Mouse (Mus musculus) olfactory bulb, adult 2 months (tissue): Measurements from ENCODE around the gene Sox5.

Source experiments
- CTCF ChIP-seq: fragments of 200-500 bp; IDR thresholded peaks from 2 replicates; pipeline ENCODE4 v1.5.1; 2012; ENCODE audit warnings: low read depth, mild to moderate bottlenecking, low read length, moderate library complexity; ENCODE audit not compliant: insufficient read depth
- POLR2A ChIP-seq: fragments of 200-500 bp; IDR thresholded peaks from 2 replicates; pipeline ENCODE4 v1.6.1; 2012; ENCODE audit warnings: mild to moderate bottlenecking, low read depth, low read length, moderate library complexity; ENCODE audit not compliant: insufficient read depth

GRCm38 (mm10) chr6:143967724-143968400 lies 813.9 kb downstream of the Sox5 start:
- TF ChIP-seq CTCF (no peak), POLR2A (no peak)
